Mouse (Mus musculus) midbrain, embryonic 11.5 days (tissue): Measurements from ENCODE around the gene Faah. TPM values are rescaled to one million over a fixed set of nuclear protein-coding genes. Genes with fewer than 3 reads are reported as not detected.

Experiments
- ATAC-seq: fragments of 200-750 bp; cut with Nextera tagmentation; 2 replicates; pipeline ENCODE4 v1.8.0; 2017; ENCODE audit warnings: moderate TSS enrichment, moderate library complexity; ENCODE audit not compliant: low FRiP score
- DNase-seq: peaks from one replicate; pipeline ENCODE4 v3.0.0; 2015; ENCODE audit warnings: low spot score; ENCODE audit errors: missing footprints
- H3K27ac ChIP-seq: fragments of 300-500 bp; sonication (generic); 2 replicates; pipeline ENCODE4 v1.5.1; 2014; ENCODE audit warnings: low read depth, low read length
- H3K27me3 ChIP-seq: fragments of 300-500 bp; sonication (generic); 2 replicates; pipeline ENCODE4 v1.6.1; 2014; ENCODE audit warnings: mild to moderate bottlenecking, low read length, moderate library complexity, mixed read lengths; ENCODE audit not compliant: control insufficient read depth, insufficient read depth
- H3K36me3 ChIP-seq: fragments of 300-500 bp; sonication (generic); 2 replicates; pipeline ENCODE4 v1.6.1; 2014; ENCODE audit warnings: mild to moderate bottlenecking, low read length, moderate library complexity, mixed read lengths; ENCODE audit not compliant: control insufficient read depth, insufficient read depth
- H3K4me1 ChIP-seq: fragments of 300-500 bp; sonication (generic); 2 replicates; pipeline ENCODE4 v1.6.1; 2014; ENCODE audit warnings: low read length; ENCODE audit not compliant: control insufficient read depth, insufficient read depth
- H3K4me2 ChIP-seq: fragments of 300-500 bp; sonication (generic); 2 replicates; pipeline ENCODE4 v1.6.1; 2014; ENCODE audit warnings: mild to moderate bottlenecking, moderate library complexity
- H3K4me3 ChIP-seq: fragments of 300-500 bp; sonication (generic); 2 replicates; pipeline ENCODE4 v1.5.1; 2014; ENCODE audit warnings: low read depth, low read length
- H3K9ac ChIP-seq: fragments of 300-500 bp; sonication (generic); 2 replicates; pipeline ENCODE4 v1.6.1; 2014; ENCODE audit warnings: low read length
- H3K9me3 ChIP-seq: fragments of 300-500 bp; sonication (generic); 2 replicates; pipeline ENCODE4 v1.6.1; 2016; ENCODE audit warnings: low read length; ENCODE audit not compliant: control insufficient read depth
- WGBS: fragments of 180-500 bp; shearing (Covaris S2); extraction: QIAGEN DNeasy Blood & Tissue Kit; methylation state at CpG from one replicate; pipeline ENCODE4 v1.1.7; 2014; 5-methylcytosine and 5-hydroxymethylcytosine counted together
- polyA plus RNA-seq: library from polyadenylated mRNA; unstranded; fragments of >200 nt; fragmentation: Nextera tagmentation; extraction: Ambion mirVana; gene quantifications from 2 replicates; pipeline ENCODE4 v1.2.1, GENCODE M21; 2014

Faah gene
- polyA plus RNA-seq, 1 experiment from 2014 or later: 1.8 TPM

- 76% methylated on average over 8 of the region's 8 CpGs for WGBS
Measured at GRCm38 (mm10) chr4:116015996-116016395, 1.7 kb downstream of the Faah start.

GRCm38 (mm10) chr4:116015502-116015901 lies 2.2 kb downstream of the Faah start:
- Histone ChIP-seq H3K4me2 (no peak overlapping the region), H3K27me3 (peaks cover 43% of the 10 kb centered on the region), H3K27ac (no peak overlapping the region), H3K9me3 (no peaks in the 10 kb centered on the region), H3K4me1 (peaks cover 8% of the 10 kb centered on the region), H3K9ac (no peak overlapping the region), H3K4me3 (no peak overlapping the region), H3K36me3 (no peaks in the 10 kb centered on the region)
- 82% methylated on average over 5 of the region's 5 CpGs for WGBS
- DNase-seq (no peak), ATAC-seq (no peak)

More at GRCm38 (mm10) chr4:116015996-116016395, 1.7 kb downstream of the Faah start:
- no peaks in the 10 kb centered on the region for H3K9me3 ChIP-seq
- no peak overlapping the region for H3K4me3 ChIP-seq
- no peaks in the 10 kb centered on the region for H3K36me3 ChIP-seq
- DNase-seq (no peak), ATAC-seq (no peak)
- H3K27ac ChIP-seq: no peak overlapping the region
- no peak overlapping the region for H3K4me2 ChIP-seq
- H3K9ac ChIP-seq: no peak overlapping the region
- H3K4me1 ChIP-seq: peaks cover 8% of the 10 kb centered on the region
- H3K27me3 ChIP-seq: peaks cover 43% of the 10 kb centered on the region

GRCm38 (mm10) chr4:116010186-116010585 lies 7.5 kb downstream of the Faah start:
- WGBS: 88% methylated on average over 8 of the region's 8 CpGs
- peaks cover 5% of the 10 kb centered on the region for H3K27me3 ChIP-seq
- H3K9me3 ChIP-seq: no peaks in the 10 kb centered on the region
- no peak overlapping the region for H3K27ac ChIP-seq
- H3K4me2 ChIP-seq: no peak overlapping the region
- ATAC-seq (no peak), DNase-seq (no peak)
- no peak overlapping the region for H3K4me3 ChIP-seq
- no peaks in the 10 kb centered on the region for H3K36me3 ChIP-seq
- H3K4me1 ChIP-seq: no peaks in the 10 kb centered on the region
- 0 out of 2 replicates have a peak overlapping the region, but pooled peaks have one; percentile 5 for H3K9ac ChIP-seq

DNA sequence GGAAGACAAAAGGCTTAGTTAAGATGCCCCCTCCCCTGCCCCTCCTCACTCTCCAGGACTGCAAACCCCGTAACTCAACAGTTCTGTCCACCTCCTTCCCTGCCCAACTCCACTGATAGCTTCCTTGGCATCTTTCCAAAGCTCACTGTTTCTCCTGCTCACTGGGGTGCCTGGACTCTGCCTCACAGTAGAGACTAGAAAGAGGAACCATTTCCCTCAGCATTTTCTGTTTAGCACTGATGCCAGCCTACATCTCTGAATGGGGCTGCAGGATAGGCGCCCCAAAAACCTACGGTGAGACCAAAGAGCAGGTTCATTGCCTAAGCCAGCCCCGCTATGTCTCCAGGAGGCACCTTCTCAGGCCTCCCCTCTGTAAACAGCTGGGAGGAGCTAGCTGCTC lies 16.5 kb downstream of the Faah start:
- no peaks in the 10 kb centered on the region for H3K27me3 ChIP-seq
- 74% methylated on average over 4 of the region's 4 CpGs for WGBS
- no peak for ATAC-seq
- no peak overlapping the region for H3K9ac ChIP-seq
- peak; percentile 80 for DNase-seq
- H3K9me3 ChIP-seq: no peaks in the 10 kb centered on the region
- no peak overlapping the region for H3K27ac ChIP-seq
- no peaks in the 10 kb centered on the region for H3K36me3 ChIP-seq
- no peak overlapping the region for H3K4me3 ChIP-seq
- no peaks in the 10 kb centered on the region for H3K4me1 ChIP-seq
- H3K4me2 ChIP-seq: no peak overlapping the region

DNA sequence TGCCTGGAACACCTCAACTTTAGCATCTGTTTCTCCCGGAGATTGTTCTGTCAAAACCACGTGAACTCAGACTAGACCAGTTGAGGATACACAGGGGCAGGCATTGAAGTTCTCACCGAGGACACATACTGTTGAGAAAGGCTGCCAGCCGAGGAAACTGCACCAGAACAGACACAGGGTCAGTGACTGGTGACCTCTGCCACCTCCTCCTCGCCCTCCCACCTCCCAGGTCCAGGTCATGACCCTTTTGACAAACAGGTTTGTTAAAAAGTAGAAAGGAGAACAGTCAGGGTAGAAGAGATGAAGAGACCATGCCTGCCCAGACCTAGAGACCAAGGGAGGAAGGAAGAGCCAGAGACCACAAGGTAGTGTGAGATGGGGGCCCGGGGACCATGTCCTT lies 17.1 kb downstream of the Faah start:
- H3K36me3 ChIP-seq: no peaks in the 10 kb centered on the region
- no peaks in the 10 kb centered on the region for H3K4me1 ChIP-seq
- no peaks in the 10 kb centered on the region for H3K27me3 ChIP-seq
- H3K27ac ChIP-seq: no peak overlapping the region
- no peak overlapping the region for H3K4me3 ChIP-seq
- DNase-seq (peak; percentile 68), ATAC-seq (no peak)
- WGBS: 39% methylated on average over 6 of the region's 6 CpGs
- no peak overlapping the region for H3K9ac ChIP-seq
- H3K9me3 ChIP-seq: no peaks in the 10 kb centered on the region
- H3K4me2 ChIP-seq: no peak overlapping the region

GRCm38 (mm10) chr4:115996729-115997128 lies 21.0 kb downstream of the Faah start:
- no peak overlapping the region for H3K9ac ChIP-seq
- 83% methylated on average over 4 of the region's 4 CpGs for WGBS
- DNase-seq: no peak
- no peak overlapping the region for H3K27ac ChIP-seq
- H3K4me2 ChIP-seq: no peak overlapping the region
- no peaks in the 10 kb centered on the region for H3K4me1 ChIP-seq
- no peak overlapping the region for H3K4me3 ChIP-seq
- no peaks in the 10 kb centered on the region for H3K9me3 ChIP-seq
- no peaks in the 10 kb centered on the region for H3K27me3 ChIP-seq
- no peaks in the 10 kb centered on the region for H3K36me3 ChIP-seq
- ATAC-seq: no peak

- no peaks in the 10 kb centered on the region for H3K36me3 ChIP-seq
- H3K9me3 ChIP-seq: no peaks in the 10 kb centered on the region
- H3K4me3 ChIP-seq: no peak overlapping the region
- no peak overlapping the region for H3K27ac ChIP-seq
- 84% methylated on average over 2 of the region's 2 CpGs for WGBS
- peak; percentile 11; the same call in 1 of the 2 replicates for ATAC-seq
- H3K4me2 ChIP-seq: no peak overlapping the region
- peak; percentile 60 for DNase-seq
- no peaks in the 10 kb centered on the region for H3K27me3 ChIP-seq
- no peaks in the 10 kb centered on the region for H3K4me1 ChIP-seq
- H3K9ac ChIP-seq: no peak overlapping the region
Measured at GRCm38 (mm10) chr4:115995376-115995730, 22.4 kb downstream of the Faah start.

DNA sequence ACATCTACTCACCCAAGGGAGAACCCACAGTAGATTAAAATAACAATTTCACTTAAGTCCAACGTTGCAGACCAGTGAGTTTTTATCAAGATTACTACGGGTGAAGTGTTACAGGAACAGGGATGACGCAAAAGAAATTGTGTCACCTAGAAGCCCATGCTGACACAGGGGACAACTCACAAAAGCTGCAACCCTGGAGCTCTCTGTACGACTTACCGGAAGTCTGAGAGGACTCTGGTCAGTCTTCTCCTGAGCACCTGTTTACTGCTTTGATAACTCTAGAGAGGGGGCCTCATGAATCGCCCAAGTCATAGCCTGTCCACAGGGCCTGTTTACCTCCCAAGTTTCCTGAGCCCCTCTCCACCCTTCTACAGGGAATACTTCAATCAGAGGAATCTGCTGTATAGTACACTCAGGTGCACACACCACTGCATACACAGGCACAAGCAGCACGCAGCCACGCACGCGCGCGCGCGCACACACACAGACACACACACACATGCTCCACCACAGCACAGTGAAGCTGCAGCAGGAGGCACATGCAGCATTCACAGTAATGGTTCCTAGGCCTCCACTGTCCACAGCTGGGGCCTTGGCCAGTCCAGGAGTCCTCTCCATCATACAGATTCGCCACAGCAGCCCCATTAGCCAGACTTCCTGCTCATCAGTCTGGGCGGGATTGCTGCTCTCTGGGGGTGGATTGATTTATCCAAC lies 22.9 kb downstream of the Faah start:
- ATAC-seq: peak; percentile 46
- no peak for DNase-seq

GRCm38 (mm10) chr4:115989382-115989781 lies 28.3 kb downstream of the Faah start:
- H3K9me3 ChIP-seq: no peaks in the 10 kb centered on the region
- no peak overlapping the region for H3K4me2 ChIP-seq
- DNase-seq (no peak), ATAC-seq (no peak)
- no peaks in the 10 kb centered on the region for H3K27me3 ChIP-seq
- H3K36me3 ChIP-seq: no peaks in the 10 kb centered on the region
- no peak overlapping the region for H3K27ac ChIP-seq
- H3K4me1 ChIP-seq: no peaks in the 10 kb centered on the region
- WGBS: 82% methylated on average over 7 of the region's 7 CpGs
- H3K4me3 ChIP-seq: no peak overlapping the region
- no peak overlapping the region for H3K9ac ChIP-seq

More for the DNA sequence above, 22.9 kb downstream of the Faah start:
- Histone ChIP-seq H3K27me3 (no peaks in the 10 kb centered on the region), H3K9ac (no peak overlapping the region), H3K27ac (no peak overlapping the region), H3K4me3 (no peak overlapping the region), H3K4me2 (no peak overlapping the region), H3K9me3 (no peaks in the 10 kb centered on the region), H3K36me3 (no peaks in the 10 kb centered on the region), H3K4me1 (no peaks in the 10 kb centered on the region)
- WGBS: 88% methylated on average over 16 of the region's 16 CpGs
